9 mouse cellular contexts compared by ENCODE assay signal in genomic region chr7:24546068-24546614, GRCm38 (mm10). TPM values are rescaled to one million over a fixed set of nuclear protein-coding genes. Genes with fewer than 3 reads are reported as not detected.
DNase-seq lines count a peak whose midpoint lies in the region; ATAC-seq and TF ChIP-seq lines count a peak whose summit lies in the region.
"Had no signal": no experiment of that assay in that cellular context is flagged by ENCODE, and none has a peak within 500 bp of the region (broad histone marks: within the 10 kb centered on the region; RNA-seq: fewer than 3 reads in every experiment).

Pinlyp (minus strand) TSS chr7:24546118.
Xrcc1 (plus strand) TSS chr7:24546289.

- intact Hi-C loops in left cerebral cortex, postnatal 4 days (cut with DNase I), result no loop called here

- peak within 1 kb of the TSS; percentile 91 for H3K4me3 ChIP-seq in bone marrow, adult 2 months (replicated peaks; ENCODE audit: control insufficient read depth, low read depth, low read length)
- peak within 1 kb of the TSS; percentile 89 for H3K4me3 ChIP-seq in liver, embryonic 15.5 days (replicated peaks)
- peak within 1 kb of the TSS; percentile 60 for H3K4me3 ChIP-seq in stomach, postnatal 0 days (ENCODE audit: low read depth, low read length)

- H3K9me3 ChIP-seq in liver, embryonic 15.5 days (replicated peaks), result no peaks in the 10 kb centered on the region
- no peaks in the 10 kb centered on the region for H3K9me3 ChIP-seq in stomach, postnatal 0 days (ENCODE audit: control insufficient read depth, low read length)

- peak within 1 kb of the TSS; percentile 93 for H3K9ac ChIP-seq in liver, embryonic 15.5 days
- peak within 1 kb of the TSS; percentile 75 for H3K9ac ChIP-seq in stomach, postnatal 0 days (ENCODE audit: low read length)

- peak; percentile 24 for DNase-seq in kidney, adult 9 months
- no peak for DNase-seq in kidney, adult 18-20 months
- DNase-seq in heart, postnatal 4 days, result peak; percentile 12
- DNase-seq in stomach, postnatal 0 days (ENCODE audit: low spot score), result peak; percentile 35
- no peak for DNase-seq in left cerebral cortex, postnatal 4 days
- no peak for DNase-seq in left cerebral cortex, adult 8-10 months (ENCODE audit: low spot score in 2 of 2)

- peak within 1 kb of the TSS; percentile 82 for H3K4me2 ChIP-seq in liver, embryonic 15.5 days
- peak within 1 kb of the TSS; percentile 63 for H3K4me2 ChIP-seq in stomach, postnatal 0 days (replicated peaks; ENCODE audit: low read depth)

- 47% methylated on average over 13 of the region's 13 CpGs for WGBS in bone marrow, adult 2 months
- WGBS in liver, embryonic 15.5 days (ENCODE audit: insufficient replicate concordance), result 41% methylated on average over 13 of the region's 13 CpGs
- WGBS in stomach, postnatal 0 days, result 28% methylated on average over 13 of the region's 13 CpGs

- peaks cover 22% of the 10 kb centered on the region for H3K36me3 ChIP-seq in liver, embryonic 15.5 days (replicated peaks)
- no peaks in the 10 kb centered on the region for H3K36me3 ChIP-seq in stomach, postnatal 0 days (ENCODE audit: control insufficient read depth, insufficient read depth, low read length)

- no peak for TF ChIP-seq CTCF in bone marrow, adult 2 months (IDR thresholded peaks at IDR 0.05; ENCODE audit: control insufficient read depth, insufficient read depth, low read length)
- no peak for TF ChIP-seq CTCF in stomach, postnatal 0 days (IDR thresholded peaks at IDR 0.05; ENCODE audit: low read depth)

- peak within 1 kb of the TSS; percentile 80 for H3K27ac ChIP-seq in bone marrow, adult 2 months (ENCODE audit: control insufficient read depth, insufficient read depth, low read depth, low read length, poor library complexity)
- peak within 1 kb of the TSS; percentile 72 for H3K27ac ChIP-seq in liver, embryonic 15.5 days (replicated peaks)
- H3K27ac ChIP-seq in stomach, postnatal 0 days (replicated peaks), result peak within 1 kb of the TSS; percentile 90

- no peak for TF ChIP-seq POLR2A in bone marrow, adult 2 months (IDR thresholded peaks at IDR 0.05; ENCODE audit: borderline replicate concordance, control insufficient read depth, low read depth, low read length)

- no peak for TF ChIP-seq EP300 in stomach, postnatal 0 days (optimal IDR thresholded peaks at IDR 0.05)

- H3K4me1 ChIP-seq in bone marrow, adult 2 months (ENCODE audit: control insufficient read depth, insufficient read depth, low read length), result peaks cover 4% of the 10 kb centered on the region
- peaks cover 27% of the 10 kb centered on the region for H3K4me1 ChIP-seq in liver, embryonic 15.5 days (replicated peaks)
- peaks cover 3% of the 10 kb centered on the region; the same call in 1 of the 2 replicates for H3K4me1 ChIP-seq in stomach, postnatal 0 days (replicated peaks; ENCODE audit: control insufficient read depth, insufficient read depth)

- ATAC-seq in liver, embryonic 15.5 days (ENCODE audit: insufficient read depth), result no peak
- 0 out of 2 replicates have a peak, but pooled peaks have one; percentile 11 for ATAC-seq in stomach, postnatal 0 days (ENCODE audit: low FRiP score, low TSS enrichment)

- no peaks in the 10 kb centered on the region for H3K27me3 ChIP-seq in liver, embryonic 15.5 days
- no peaks in the 10 kb centered on the region for H3K27me3 ChIP-seq in stomach, postnatal 0 days (ENCODE audit: control insufficient read depth, insufficient read depth, low read length)

RNA-seq across cellular contexts. Expression of gene Pinlyp, which starts in this region (rescaled TPM):
- polyA plus RNA-seq in bone marrow, adult 2 months (2011; ENCODE audit: insufficient read depth, insufficient read length, low replicate concordance, missing spikeins), result not detected in 2 replicates
- total RNA-seq in heart, postnatal 4 days (2021), result not detected
- not detected in 2 replicates for polyA plus RNA-seq in liver, embryonic 15.5 days (2015; fragmentation: Nextera tagmentation; extraction: Ambion mirVana)
- 61.2 and 62.9 TPM in 2 replicates for polyA plus RNA-seq in stomach, postnatal 0 days (2015; fragmentation: Nextera tagmentation; extraction: Ambion mirVana)
- under 1 TPM in 1 of 2 experiments, not detected in 1; 0.48 TPM for total RNA-seq in left cerebral cortex, postnatal 4 days (2021)
- total RNA-seq in left cerebral cortex, adult 8-10 months (2022), result not detected
- polyA plus RNA-seq: large intestine, adult 2 months had no signal

RNA-seq across cellular contexts. Expression of gene Xrcc1, which starts in this region (rescaled TPM):
- 67.2 and 129 TPM in 2 replicates for polyA plus RNA-seq in bone marrow, adult 2 months (2011; ENCODE audit: insufficient read depth, insufficient read length, low replicate concordance, missing spikeins)
- 10 to 100 TPM; 42.0 to 43.9 TPM for total RNA-seq in heart, postnatal 4 days (2021)
- 41.1 and 48.9 TPM in 2 replicates for polyA plus RNA-seq in liver, embryonic 15.5 days (2015; fragmentation: Nextera tagmentation; extraction: Ambion mirVana)
- polyA plus RNA-seq in stomach, postnatal 0 days (2015; fragmentation: Nextera tagmentation; extraction: Ambion mirVana), result 27.4 and 31.4 TPM in 2 replicates
- 10 to 100 TPM; 48.8 to 49.3 TPM for total RNA-seq in left cerebral cortex, postnatal 4 days (2021)
- 10 to 100 TPM; 37.2 to 39.8 (median 38.5) TPM for total RNA-seq in left cerebral cortex, adult 8-10 months (2022)

Comparison
In these comparisons a context has a peak if more than half of its experiments do, and no peak if none do; other contexts are left out.
1. RNA of gene Pinlyp (polyA plus RNA-seq): 61.2 to 62.9 TPM in stomach, postnatal 0 days; not detected in liver, embryonic 15.5 days and not detected in bone marrow, adult 2 months; every median in the first group is over 10 times any median in the second.
2. DNase-seq: peak in kidney, adult 9 months (single experiment), heart, postnatal 4 days (single experiment) and stomach, postnatal 0 days (single experiment); none in kidney, adult 18-20 months (single experiment), left cerebral cortex, postnatal 4 days (single experiment) and left cerebral cortex, adult 8-10 months (0 of 2).
3. Peak in every context shown above with its lines, with median percentiles within 50 percentile points of each other: H3K27ac ChIP-seq and H3K4me3 ChIP-seq.